Mouse (Mus musculus): Measurements from ENCODE around the gene Tnfrsf11a. TPM values are rescaled to one million over a fixed set of nuclear protein-coding genes. Genes with fewer than 3 reads are reported as not detected.
A peak's percentile ranks its signal among the peaks of the same experiment; 100 is the strongest.
"Not testable (repeated sequence)": the region's sequence is repeated elsewhere in the genome, so short reads cannot be mapped to it uniquely, and the experiment has no call there.

Gene Tnfrsf11a
- polyA plus RNA-seq, 1 experiment from 2014 or later = 0.46 TPM

GRCm38 (mm10) chr1:105790103-105790502 lies 9.6 kb downstream of the Tnfrsf11a start:
- Histone ChIP-seq H3K27ac (no peak overlapping the region), H3K36me3 (ENCODE audit: poor library complexity, severe bottlenecking) (no peaks in the 10 kb centered on the region), H3K9me3 (replicated peaks) (no peaks in the 10 kb centered on the region), H3K4me3 (no peak overlapping the region), H3K4me2 (no peak overlapping the region), H3K4me1 (no peaks in the 10 kb centered on the region), H3K27me3 (no peaks in the 10 kb centered on the region), H3K9ac (no peak overlapping the region)
- 94% methylated on average over 3 of the region's 3 CpGs for WGBS
- ATAC-seq = no peak

- 85% methylated on average over 6 of the region's 6 CpGs for WGBS
- no peak overlapping the region for H3K4me2 ChIP-seq
- no peaks in the 10 kb centered on the region for H3K4me1 ChIP-seq
- H3K4me3 ChIP-seq = no peak overlapping the region
- no peak for ATAC-seq
- no peaks in the 10 kb centered on the region for H3K27me3 ChIP-seq
- H3K9me3 ChIP-seq (replicated peaks) = no peaks in the 10 kb centered on the region
- H3K27ac ChIP-seq = no peak overlapping the region
- H3K9ac ChIP-seq = no peak overlapping the region
- no peaks in the 10 kb centered on the region for H3K36me3 ChIP-seq (ENCODE audit: poor library complexity, severe bottlenecking)
Measured at GRCm38 (mm10) chr1:105794670-105795069, 14.2 kb downstream of the Tnfrsf11a start.

- no peaks in the 10 kb centered on the region for H3K9me3 ChIP-seq (replicated peaks)
- H3K27ac ChIP-seq = no peak overlapping the region
- no peak overlapping the region for H3K4me2 ChIP-seq
- 80% methylated on average over 4 of the region's 4 CpGs for WGBS
- H3K4me1 ChIP-seq = no peaks in the 10 kb centered on the region
- H3K36me3 ChIP-seq (ENCODE audit: poor library complexity, severe bottlenecking) = no peaks in the 10 kb centered on the region
- H3K4me3 ChIP-seq = no peak overlapping the region
- ATAC-seq = no peak
- H3K9ac ChIP-seq = no peak overlapping the region
- no peaks in the 10 kb centered on the region for H3K27me3 ChIP-seq
Measured at GRCm38 (mm10) chr1:105795705-105796104, 15.2 kb downstream of the Tnfrsf11a start.

- WGBS = 92% methylated on average over 6 of the region's 6 CpGs
- H3K4me3 ChIP-seq = no peak overlapping the region
- no peaks in the 10 kb centered on the region for H3K27me3 ChIP-seq
- H3K4me1 ChIP-seq = no peaks in the 10 kb centered on the region
- ATAC-seq = no peak
- H3K36me3 ChIP-seq (ENCODE audit: poor library complexity, severe bottlenecking) = no peaks in the 10 kb centered on the region
- H3K9me3 ChIP-seq (replicated peaks) = no peaks in the 10 kb centered on the region
- H3K27ac ChIP-seq = no peak overlapping the region
- no peak overlapping the region for H3K9ac ChIP-seq
- H3K4me2 ChIP-seq = no peak overlapping the region
Measured at GRCm38 (mm10) chr1:105800570-105800969, 20.1 kb downstream of the Tnfrsf11a start.

- H3K4me3 ChIP-seq = no peak overlapping the region
- ATAC-seq = no peak
- H3K4me1 ChIP-seq = no peaks in the 10 kb centered on the region
- no peaks in the 10 kb centered on the region for H3K27me3 ChIP-seq
- no peak overlapping the region for H3K27ac ChIP-seq
- no peak overlapping the region for H3K4me2 ChIP-seq
- no peak overlapping the region for H3K9ac ChIP-seq
- no peaks in the 10 kb centered on the region for H3K9me3 ChIP-seq (replicated peaks)
- no peaks in the 10 kb centered on the region for H3K36me3 ChIP-seq (ENCODE audit: poor library complexity, severe bottlenecking)
Measured at GRCm38 (mm10) chr1:105801252-105801651, 20.7 kb downstream of the Tnfrsf11a start.

GRCm38 (mm10) chr1:105802941-105803340 lies 22.4 kb downstream of the Tnfrsf11a start:
- Histone ChIP-seq H3K27ac (no peak overlapping the region), H3K4me1 (no peaks in the 10 kb centered on the region), H3K36me3 (ENCODE audit: poor library complexity, severe bottlenecking) (no peaks in the 10 kb centered on the region), H3K27me3 (no peaks in the 10 kb centered on the region), H3K9ac (no peak overlapping the region), H3K4me2 (no peak overlapping the region), H3K4me3 (no peak overlapping the region), H3K9me3 (replicated peaks) (no peaks in the 10 kb centered on the region)
- no peak for ATAC-seq
- WGBS = 83% methylated on average over 6 of the region's 6 CpGs

GRCm38 (mm10) chr1:105804285-105804684 lies 23.8 kb downstream of the Tnfrsf11a start:
- H3K9ac ChIP-seq = no peak overlapping the region
- H3K4me2 ChIP-seq = no peak overlapping the region
- WGBS = 86% methylated on average over 3 of the region's 3 CpGs
- H3K4me1 ChIP-seq = no peaks in the 10 kb centered on the region
- no peaks in the 10 kb centered on the region for H3K27me3 ChIP-seq
- H3K4me3 ChIP-seq = no peak overlapping the region
- H3K27ac ChIP-seq = no peak overlapping the region
- no peaks in the 10 kb centered on the region for H3K9me3 ChIP-seq (replicated peaks)
- ATAC-seq = no peak
- H3K36me3 ChIP-seq (ENCODE audit: poor library complexity, severe bottlenecking) = no peaks in the 10 kb centered on the region

GRCm38 (mm10) chr1:105805565-105805964 lies 25.0 kb downstream of the Tnfrsf11a start:
- H3K36me3 ChIP-seq (ENCODE audit: poor library complexity, severe bottlenecking) = no peaks in the 10 kb centered on the region
- H3K4me3 ChIP-seq = no peak overlapping the region
- H3K9me3 ChIP-seq (replicated peaks) = no peaks in the 10 kb centered on the region
- no peaks in the 10 kb centered on the region for H3K4me1 ChIP-seq
- WGBS = 96% methylated on average over 4 of the region's 4 CpGs
- no peak for ATAC-seq
- H3K9ac ChIP-seq = no peak overlapping the region
- no peak overlapping the region for H3K27ac ChIP-seq
- H3K27me3 ChIP-seq = no peaks in the 10 kb centered on the region
- H3K4me2 ChIP-seq = no peak overlapping the region

GRCm38 (mm10) chr1:105807028-105807722 lies 26.7 kb downstream of the Tnfrsf11a start:
- H3K36me3 ChIP-seq (ENCODE audit: poor library complexity, severe bottlenecking) = no peaks in the 10 kb centered on the region
- no peaks in the 10 kb centered on the region for H3K9me3 ChIP-seq (replicated peaks)
- no peak overlapping the region for H3K4me3 ChIP-seq
- H3K27me3 ChIP-seq = no peaks in the 10 kb centered on the region
- H3K4me1 ChIP-seq = no peaks in the 10 kb centered on the region
- H3K4me2 ChIP-seq = no peak overlapping the region
- no peak overlapping the region for H3K27ac ChIP-seq
- WGBS = 95% methylated on average over 10 of the region's 10 CpGs
- no peak for ATAC-seq
- H3K9ac ChIP-seq = no peak overlapping the region

- H3K4me1 ChIP-seq; H3K4me2 ChIP-seq; H3K4me3 ChIP-seq; H3K9ac ChIP-seq; H3K36me3 ChIP-seq (ENCODE audit: poor library complexity, severe bottlenecking); H3K27ac ChIP-seq; H3K9me3 ChIP-seq (replicated peaks); ATAC-seq; H3K27me3 ChIP-seq: not testable (repeated sequence)
Measured at GRCm38 (mm10) chr1:105812027-105812426, 31.5 kb downstream of the Tnfrsf11a start.

- H3K9me3 ChIP-seq (replicated peaks) = no peaks in the 10 kb centered on the region
- no peak overlapping the region for H3K9ac ChIP-seq
- WGBS = 79% methylated on average over 20 of the region's 20 CpGs
- no peaks in the 10 kb centered on the region for H3K4me1 ChIP-seq
- H3K27ac ChIP-seq = no peak overlapping the region
- H3K4me3 ChIP-seq = no peak overlapping the region
- H3K4me2 ChIP-seq = no peak overlapping the region
- ATAC-seq = no peak
- no peaks in the 10 kb centered on the region for H3K36me3 ChIP-seq (ENCODE audit: poor library complexity, severe bottlenecking)
- H3K27me3 ChIP-seq = no peaks in the 10 kb centered on the region
Measured at GRCm38 (mm10) chr1:105812960-105813708, 32.6 kb downstream of the Tnfrsf11a start.

GRCm38 (mm10) chr1:105813709-105814061 lies 33.2 kb downstream of the Tnfrsf11a start:
- H3K4me3 ChIP-seq = no peak overlapping the region
- WGBS = 79% methylated on average over 11 of the region's 11 CpGs
- no peaks in the 10 kb centered on the region for H3K27me3 ChIP-seq
- no peak overlapping the region for H3K4me2 ChIP-seq
- H3K36me3 ChIP-seq (ENCODE audit: poor library complexity, severe bottlenecking) = no peaks in the 10 kb centered on the region
- H3K9ac ChIP-seq = no peak overlapping the region
- H3K9me3 ChIP-seq (replicated peaks) = no peaks in the 10 kb centered on the region
- peak; percentile 48; the same call in 1 of the 2 replicates for ATAC-seq
- no peak overlapping the region for H3K27ac ChIP-seq
- no peaks in the 10 kb centered on the region for H3K4me1 ChIP-seq

Data from forebrain, embryonic 13.5 days (tissue).